Mouse (Mus musculus): ENCODE measurements around the gene Hpgds. TPM values are rescaled to one million over a fixed set of nuclear protein-coding genes. Genes with fewer than 3 reads are reported as not detected.

Hpgds gene
- polyA plus RNA-seq, 1 experiment from 2014 or later: 2.8 TPM

- no peak overlapping the region for H3K27ac ChIP-seq (ENCODE audit: low read length)
- WGBS (ENCODE audit: insufficient replicate concordance): 43% methylated on average over 6 of the region's 6 CpGs
- no peak overlapping the region for H3K4me2 ChIP-seq (ENCODE audit: low read depth, low read length)
- no peaks in the 10 kb centered on the region for H3K27me3 ChIP-seq (ENCODE audit: control insufficient read depth, insufficient read depth, low read depth, low read length)
- no peak overlapping the region for H3K9ac ChIP-seq (ENCODE audit: low read depth, low read length)
- ATAC-seq (ENCODE audit: low read depth): no peak
- no peaks in the 10 kb centered on the region for H3K36me3 ChIP-seq (ENCODE audit: control insufficient read depth, insufficient read depth)
- no peaks in the 10 kb centered on the region for H3K4me1 ChIP-seq (ENCODE audit: control insufficient read depth, low read depth, low read length)
- no peaks in the 10 kb centered on the region for H3K9me3 ChIP-seq (replicated peaks; ENCODE audit: control insufficient read depth, low read length)
- H3K4me3 ChIP-seq (ENCODE audit: low read depth, low read length): no peak overlapping the region
These were observed 3.9 kb downstream of the Hpgds start for GRCm38 (mm10) chr6:65140750-65141243.

- ATAC-seq (ENCODE audit: low read depth): no peak
- Histone ChIP-seq H3K9ac (ENCODE audit: low read depth, low read length) (no peak overlapping the region), H3K4me3 (ENCODE audit: low read depth, low read length) (no peak overlapping the region), H3K4me1 (ENCODE audit: control insufficient read depth, low read depth, low read length) (no peaks in the 10 kb centered on the region), H3K9me3 (replicated peaks; ENCODE audit: control insufficient read depth, low read length) (no peaks in the 10 kb centered on the region), H3K36me3 (ENCODE audit: control insufficient read depth, insufficient read depth) (no peaks in the 10 kb centered on the region), H3K4me2 (ENCODE audit: low read depth, low read length) (no peak overlapping the region), H3K27me3 (ENCODE audit: control insufficient read depth, insufficient read depth, low read depth, low read length) (no peaks in the 10 kb centered on the region), H3K27ac (ENCODE audit: low read length) (no peak overlapping the region)
- 54% methylated on average over 5 of the region's 5 CpGs for WGBS (ENCODE audit: insufficient replicate concordance)
These were observed 4.5 kb downstream of the Hpgds start for GRCm38 (mm10) chr6:65140082-65140749.

GRCm38 (mm10) chr6:65138243-65138642, 6.5 kb downstream of the Hpgds start:
- Histone ChIP-seq H3K9ac (ENCODE audit: low read depth, low read length) (no peak overlapping the region), H3K36me3 (ENCODE audit: control insufficient read depth, insufficient read depth) (no peaks in the 10 kb centered on the region), H3K27me3 (ENCODE audit: control insufficient read depth, insufficient read depth, low read depth, low read length) (no peaks in the 10 kb centered on the region), H3K4me1 (ENCODE audit: control insufficient read depth, low read depth, low read length) (no peaks in the 10 kb centered on the region), H3K9me3 (replicated peaks; ENCODE audit: control insufficient read depth, low read length) (no peaks in the 10 kb centered on the region), H3K4me2 (ENCODE audit: low read depth, low read length) (no peak overlapping the region), H3K27ac (ENCODE audit: low read length) (no peak overlapping the region), H3K4me3 (ENCODE audit: low read depth, low read length) (no peak overlapping the region)
- no peak for ATAC-seq (ENCODE audit: low read depth)
- 63% methylated on average over 1 of the region's 1 CpGs for WGBS (ENCODE audit: insufficient replicate concordance)

DNA sequence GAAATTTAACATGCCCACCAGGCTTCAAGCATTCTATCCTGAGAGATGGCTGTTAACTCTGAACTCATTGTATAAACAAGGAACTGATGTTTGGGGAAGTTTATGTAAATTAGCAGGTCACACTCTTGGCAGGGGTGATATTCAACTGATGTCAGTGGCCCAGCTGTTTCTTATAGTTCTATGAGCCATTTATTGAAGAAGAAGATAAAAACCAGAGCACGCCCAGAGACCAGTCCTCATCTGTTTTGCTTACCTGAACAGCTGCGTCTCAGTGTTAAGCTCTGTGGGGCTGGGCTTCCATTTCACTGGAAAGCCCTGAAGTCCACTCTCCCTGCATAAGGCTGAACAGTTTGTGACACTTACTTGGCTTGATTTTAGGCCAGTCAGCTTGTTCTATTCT, 6.9 kb downstream of the Hpgds start:
- no peaks in the 10 kb centered on the region for H3K27me3 ChIP-seq (ENCODE audit: control insufficient read depth, insufficient read depth, low read depth, low read length)
- 47% methylated on average over 2 of the region's 2 CpGs for WGBS (ENCODE audit: insufficient replicate concordance)
- H3K4me1 ChIP-seq (ENCODE audit: control insufficient read depth, low read depth, low read length): no peaks in the 10 kb centered on the region
- no peaks in the 10 kb centered on the region for H3K9me3 ChIP-seq (replicated peaks; ENCODE audit: control insufficient read depth, low read length)
- H3K27ac ChIP-seq (ENCODE audit: low read length): no peak overlapping the region
- H3K4me3 ChIP-seq (ENCODE audit: low read depth, low read length): no peak overlapping the region
- H3K36me3 ChIP-seq (ENCODE audit: control insufficient read depth, insufficient read depth): no peaks in the 10 kb centered on the region
- H3K4me2 ChIP-seq (ENCODE audit: low read depth, low read length): no peak overlapping the region
- H3K9ac ChIP-seq (ENCODE audit: low read depth, low read length): no peak overlapping the region
- ATAC-seq (ENCODE audit: low read depth): no peak

DNA sequence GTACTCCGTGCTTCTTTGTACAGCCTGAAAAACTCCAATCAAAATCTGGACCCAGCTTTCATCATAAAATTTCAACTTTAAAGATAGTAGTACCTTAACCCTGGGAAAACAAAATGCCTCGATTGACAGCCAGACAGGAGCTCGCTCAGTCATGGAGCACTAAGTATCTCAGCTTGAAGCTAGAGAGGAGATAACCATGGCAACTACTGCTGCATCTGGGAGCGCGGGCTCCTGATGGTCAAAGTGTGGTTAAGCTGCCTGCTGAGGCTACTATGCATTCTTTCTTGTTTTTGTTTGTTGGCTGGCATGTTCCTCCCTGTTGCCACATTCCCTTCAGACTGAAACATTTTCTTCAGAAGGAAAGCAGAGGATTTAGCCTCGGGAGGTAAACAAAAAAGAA, 12.3 kb downstream of the Hpgds start:
- Histone ChIP-seq H3K27ac (ENCODE audit: low read length) (no peak overlapping the region), H3K9me3 (replicated peaks; ENCODE audit: control insufficient read depth, low read length) (no peaks in the 10 kb centered on the region), H3K4me3 (ENCODE audit: low read depth, low read length) (no peak overlapping the region), H3K4me1 (ENCODE audit: control insufficient read depth, low read depth, low read length) (no peaks in the 10 kb centered on the region), H3K36me3 (ENCODE audit: control insufficient read depth, insufficient read depth) (no peaks in the 10 kb centered on the region), H3K9ac (ENCODE audit: low read depth, low read length) (no peak overlapping the region), H3K4me2 (ENCODE audit: low read depth, low read length) (no peak overlapping the region), H3K27me3 (ENCODE audit: control insufficient read depth, insufficient read depth, low read depth, low read length) (no peaks in the 10 kb centered on the region)
- WGBS (ENCODE audit: insufficient replicate concordance): 52% methylated on average over 6 of the region's 6 CpGs
- ATAC-seq (ENCODE audit: low read depth): no peak

DNA sequence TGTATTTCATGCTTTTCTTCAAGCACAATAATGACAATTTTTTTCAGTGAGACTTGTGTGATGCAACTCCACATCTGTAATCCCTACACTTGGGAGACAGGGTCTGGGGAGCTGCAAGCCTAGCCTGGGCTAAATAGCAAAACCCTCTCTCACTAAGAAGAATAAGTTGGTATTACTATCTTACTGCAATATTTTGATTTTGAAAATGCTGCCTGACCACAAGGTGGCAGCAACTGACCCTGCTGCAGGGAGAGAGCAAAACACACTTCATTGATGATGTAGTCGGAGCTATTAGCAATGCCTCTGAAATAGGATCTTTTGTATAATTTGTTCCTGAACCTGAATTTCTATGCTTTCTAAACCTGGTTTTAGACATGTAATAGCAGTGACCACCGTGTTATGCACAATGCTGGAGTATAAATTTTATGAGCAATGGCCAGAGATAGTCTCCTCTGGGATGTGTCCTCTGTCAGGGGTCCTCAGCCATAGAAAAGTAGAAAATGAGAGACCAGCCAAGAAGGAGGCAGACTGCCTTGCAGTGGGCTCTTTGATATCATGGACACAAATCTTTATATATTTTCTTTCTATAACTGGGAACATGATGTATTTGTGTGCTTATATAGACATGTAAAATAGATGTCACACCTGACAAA, 18.5 kb downstream of the Hpgds start:
- Histone ChIP-seq H3K4me3 (ENCODE audit: low read depth, low read length) (no peak overlapping the region), H3K9ac (ENCODE audit: low read depth, low read length) (no peak overlapping the region), H3K4me2 (ENCODE audit: low read depth, low read length) (no peak overlapping the region), H3K27ac (ENCODE audit: low read length) (no peak overlapping the region), H3K4me1 (ENCODE audit: control insufficient read depth, low read depth, low read length) (no peaks in the 10 kb centered on the region), H3K27me3 (ENCODE audit: control insufficient read depth, insufficient read depth, low read depth, low read length) (no peaks in the 10 kb centered on the region), H3K36me3 (ENCODE audit: control insufficient read depth, insufficient read depth) (no peaks in the 10 kb centered on the region), H3K9me3 (replicated peaks; ENCODE audit: control insufficient read depth, low read length) (no peaks in the 10 kb centered on the region)
- WGBS (ENCODE audit: insufficient replicate concordance): 22% methylated on average over 2 of the region's 2 CpGs
- ATAC-seq (ENCODE audit: low read depth): no peak

GRCm38 (mm10) chr6:65117540-65117939, 27.2 kb downstream of the Hpgds start:
- H3K36me3 ChIP-seq (ENCODE audit: control insufficient read depth, insufficient read depth): peaks cover 3% of the 10 kb centered on the region
- no peaks in the 10 kb centered on the region for H3K9me3 ChIP-seq (replicated peaks; ENCODE audit: control insufficient read depth, low read length)
- H3K4me2 ChIP-seq (ENCODE audit: low read depth, low read length): no peak overlapping the region
- no peaks in the 10 kb centered on the region for H3K27me3 ChIP-seq (ENCODE audit: control insufficient read depth, insufficient read depth, low read depth, low read length)
- no peak for ATAC-seq (ENCODE audit: low read depth)
- no peak overlapping the region for H3K9ac ChIP-seq (ENCODE audit: low read depth, low read length)
- H3K4me1 ChIP-seq (ENCODE audit: control insufficient read depth, low read depth, low read length): no peaks in the 10 kb centered on the region
- 80% methylated on average over 1 of the region's 1 CpGs for WGBS (ENCODE audit: insufficient replicate concordance)
- no peak overlapping the region for H3K4me3 ChIP-seq (ENCODE audit: low read depth, low read length)
- no peak overlapping the region for H3K27ac ChIP-seq (ENCODE audit: low read length)

- Histone ChIP-seq H3K9me3 (replicated peaks; ENCODE audit: control insufficient read depth, low read length) (no peaks in the 10 kb centered on the region), H3K4me2 (ENCODE audit: low read depth, low read length) (no peak overlapping the region), H3K4me1 (ENCODE audit: control insufficient read depth, low read depth, low read length) (no peaks in the 10 kb centered on the region), H3K9ac (ENCODE audit: low read depth, low read length) (no peak overlapping the region), H3K36me3 (ENCODE audit: control insufficient read depth, insufficient read depth) (peaks cover 3% of the 10 kb centered on the region), H3K4me3 (ENCODE audit: low read depth, low read length) (no peak overlapping the region), H3K27ac (ENCODE audit: low read length) (no peak overlapping the region), H3K27me3 (ENCODE audit: control insufficient read depth, insufficient read depth, low read depth, low read length) (no peaks in the 10 kb centered on the region)
- no peak for ATAC-seq (ENCODE audit: low read depth)
- 61% methylated on average over 2 of the region's 2 CpGs for WGBS (ENCODE audit: insufficient replicate concordance)
These were observed 29.8 kb downstream of the Hpgds start for GRCm38 (mm10) chr6:65114902-65115301.

DNA sequence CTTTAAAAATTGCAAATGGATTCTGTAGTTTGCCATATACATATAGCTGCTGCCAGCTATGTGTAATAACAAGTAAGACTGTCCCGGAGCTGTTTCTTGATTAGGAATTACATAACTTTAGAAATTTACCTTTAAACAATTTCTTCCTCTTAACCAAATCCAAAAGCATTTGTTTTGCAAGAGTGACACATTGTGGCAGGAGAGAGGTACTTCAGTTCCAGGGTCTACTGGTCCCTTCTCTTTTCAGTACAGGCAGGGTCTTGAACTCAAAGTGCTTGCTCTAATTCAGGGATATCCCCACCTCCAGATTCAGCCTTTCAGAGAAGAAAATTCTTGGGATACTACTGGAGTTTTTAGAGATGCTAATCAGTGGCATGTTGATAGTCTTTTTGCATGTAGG, 65.6 kb downstream of the Hpgds start:
- 74% methylated on average over 1 of the region's 1 CpGs for WGBS (ENCODE audit: insufficient replicate concordance)
- ATAC-seq (ENCODE audit: low read depth): no peak
- no peak overlapping the region for H3K27ac ChIP-seq (ENCODE audit: low read length)
- H3K9ac ChIP-seq (ENCODE audit: low read depth, low read length): no peak overlapping the region
- H3K9me3 ChIP-seq (replicated peaks; ENCODE audit: control insufficient read depth, low read length): no peaks in the 10 kb centered on the region
- H3K4me1 ChIP-seq (ENCODE audit: control insufficient read depth, low read depth, low read length): no peaks in the 10 kb centered on the region
- H3K27me3 ChIP-seq (ENCODE audit: control insufficient read depth, insufficient read depth, low read depth, low read length): no peaks in the 10 kb centered on the region
- H3K4me3 ChIP-seq (ENCODE audit: low read depth, low read length): no peak overlapping the region
- no peak overlapping the region for H3K4me2 ChIP-seq (ENCODE audit: low read depth, low read length)
- peaks cover 4% of the 10 kb centered on the region for H3K36me3 ChIP-seq (ENCODE audit: control insufficient read depth, insufficient read depth)

Measured in liver, embryonic 16.5 days (tissue).